Mouse (Mus musculus): ENCODE results near the gene Epha6.

DNA sequence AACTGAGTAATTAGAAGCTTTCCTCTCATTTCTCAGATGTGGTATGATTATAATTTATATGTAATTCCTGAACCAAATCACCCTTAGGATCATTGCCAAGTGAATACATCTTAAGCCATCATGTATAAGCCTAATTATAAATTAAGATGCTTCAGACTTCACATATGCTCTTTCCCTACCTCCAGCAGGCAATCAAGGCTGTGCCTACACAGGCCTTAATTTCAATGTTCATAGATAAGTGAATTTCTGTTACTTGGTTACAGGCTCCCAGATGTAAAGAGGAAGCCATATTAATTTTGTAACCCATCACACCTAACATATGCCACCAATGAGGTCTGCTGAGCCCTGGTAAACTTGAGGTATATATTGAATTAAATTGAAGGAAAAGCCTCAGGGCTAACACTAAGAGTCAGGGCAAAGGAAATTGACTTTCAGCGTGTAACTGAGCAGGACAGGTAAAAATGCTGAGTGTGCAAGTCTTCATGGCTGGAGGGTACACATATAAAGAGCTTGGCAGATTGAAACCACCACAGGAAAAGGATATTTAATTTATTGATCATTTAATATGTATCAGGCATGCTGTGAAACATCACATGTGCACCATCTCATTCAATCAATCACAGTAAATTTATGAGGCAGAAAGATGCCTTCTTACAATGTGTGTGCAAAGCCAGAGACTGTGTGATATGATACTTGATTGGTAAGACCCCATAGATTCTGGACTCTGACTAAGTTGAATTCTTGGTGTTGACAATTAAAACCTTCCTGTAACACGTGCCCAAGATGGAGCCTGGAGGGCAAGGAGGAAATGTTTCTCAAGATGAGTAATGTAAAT is 365.8 kb downstream of the Epha6 start:
- TF ChIP-seq CTCF (IDR thresholded peaks at IDR 0.05; ENCODE audit: extremely low read depth, insufficient read length, insufficient replicate concordance, low read depth, low read length) (no peak), POLR2A (IDR thresholded peaks at IDR 0.05; ENCODE audit: low read depth, low read length) (no peak)
